Mouse (Mus musculus) cerebellum, adult 2 months (tissue): ENCODE measurements around the gene Ift52.

Experiments
- CTCF ChIP-seq: fragments of 200-500 bp; IDR thresholded peaks from 2 replicates; pipeline ENCODE4 v1.5.1; 2011; ENCODE audit warnings: low read depth, mild to moderate bottlenecking, control low read depth, low read length, moderate library complexity, borderline replicate concordance; ENCODE audit not compliant: insufficient read depth
- POLR2A ChIP-seq: fragments of 200-500 bp; IDR thresholded peaks from 2 replicates; pipeline ENCODE4 v1.6.1; 2011; ENCODE audit warnings: low read length, control low read depth, borderline replicate concordance; ENCODE audit not compliant: insufficient read depth

- TF ChIP-seq CTCF, result no peak
- TF ChIP-seq POLR2A, result no peak
Measured at GRCm38 (mm10) chr2:163051691-163052090, 34.5 kb downstream of the Ift52 start.
